Mouse (Mus musculus) A20 (cell line): ENCODE measurements around the gene Ddx27.
A peak's percentile ranks its signal among the peaks of the same experiment; 100 is the strongest.

Experiments
- DNase-seq: peaks from one replicate; pipeline ENCODE4 v3.0.0-alpha.2; 2011; ENCODE audit warnings: low read depth, low spot score

Gene Ddx27

DNA sequence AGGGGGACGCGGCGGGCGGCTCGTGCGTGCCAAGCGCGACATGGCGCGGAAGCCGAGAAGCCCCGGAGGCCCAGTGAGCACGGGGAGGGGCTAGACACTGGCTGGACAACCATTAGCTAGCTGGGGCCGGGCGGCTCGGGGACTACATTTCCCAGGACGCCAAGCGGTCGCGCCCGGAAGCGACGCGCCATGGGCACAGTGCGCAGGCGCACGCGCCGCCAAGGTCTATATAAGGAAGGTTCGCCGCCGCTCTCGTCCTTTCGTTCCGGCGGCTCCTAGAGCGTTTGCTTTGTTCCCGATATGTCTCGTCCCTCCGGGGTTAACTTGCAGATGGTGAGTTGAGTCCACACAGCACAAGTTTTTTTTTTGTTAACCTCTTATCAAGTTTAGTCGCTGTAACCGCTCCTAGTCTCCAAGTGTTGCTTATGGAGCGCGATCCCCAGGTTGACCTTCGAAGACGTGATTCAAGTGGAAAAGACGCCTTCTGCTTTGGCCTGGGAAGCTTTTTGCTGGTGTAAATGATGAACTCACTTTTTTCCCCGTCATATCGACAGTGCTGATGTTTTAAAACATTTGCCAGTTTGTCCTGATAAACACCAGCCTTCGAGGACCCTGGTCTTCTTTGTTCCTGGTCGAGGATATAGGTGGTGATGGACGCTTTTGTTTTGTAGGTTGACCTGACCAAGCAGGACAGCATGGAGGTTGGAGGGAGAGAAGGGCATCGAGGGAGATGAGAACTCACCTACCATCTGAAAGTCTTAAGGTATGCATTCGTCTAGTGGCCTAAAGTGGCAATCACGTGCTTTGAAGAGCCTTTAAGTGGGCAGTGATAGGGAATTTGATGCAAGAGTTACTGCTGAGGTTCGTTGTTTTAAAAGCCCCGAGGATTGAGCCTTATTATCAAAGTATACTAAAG lies 48.2 kb downstream of the Ddx27 start, which contains the start of gene Znfx1:
Gene Znfx1, minus strand, starts transcription at position 51 of the 916 bp plus-strand sequence.
- DNase-seq: peak; percentile 96

DNA sequence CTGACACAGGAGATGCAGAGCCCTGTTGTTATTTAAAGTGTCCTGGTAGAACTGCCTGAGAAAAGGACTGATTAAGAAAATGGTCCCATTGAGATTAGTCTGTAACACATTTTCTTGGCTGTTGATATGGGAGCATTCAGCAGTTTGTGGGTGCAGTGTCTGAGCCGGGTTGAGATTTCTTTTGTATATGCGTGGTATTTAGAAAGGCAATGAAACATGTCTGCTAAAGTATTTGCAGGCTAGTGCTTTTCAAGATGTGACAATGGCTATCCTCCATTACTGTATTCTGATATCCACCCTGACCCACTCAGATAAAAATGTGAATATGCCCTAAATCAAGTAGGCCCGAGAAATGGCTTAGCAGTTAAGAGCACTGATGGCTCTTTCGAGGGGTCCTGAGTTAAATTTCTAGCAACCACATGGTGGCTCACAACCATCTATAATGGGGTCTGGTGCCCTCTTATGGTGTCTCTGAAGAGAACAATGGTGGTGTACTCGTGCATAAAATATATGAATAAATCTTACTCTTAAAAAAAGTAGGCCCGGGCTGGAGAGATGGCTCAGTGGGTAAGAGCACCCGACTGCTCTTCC lies 49.0 kb downstream of the Ddx27 start:
- DNase-seq: peak; percentile 65

DNA sequence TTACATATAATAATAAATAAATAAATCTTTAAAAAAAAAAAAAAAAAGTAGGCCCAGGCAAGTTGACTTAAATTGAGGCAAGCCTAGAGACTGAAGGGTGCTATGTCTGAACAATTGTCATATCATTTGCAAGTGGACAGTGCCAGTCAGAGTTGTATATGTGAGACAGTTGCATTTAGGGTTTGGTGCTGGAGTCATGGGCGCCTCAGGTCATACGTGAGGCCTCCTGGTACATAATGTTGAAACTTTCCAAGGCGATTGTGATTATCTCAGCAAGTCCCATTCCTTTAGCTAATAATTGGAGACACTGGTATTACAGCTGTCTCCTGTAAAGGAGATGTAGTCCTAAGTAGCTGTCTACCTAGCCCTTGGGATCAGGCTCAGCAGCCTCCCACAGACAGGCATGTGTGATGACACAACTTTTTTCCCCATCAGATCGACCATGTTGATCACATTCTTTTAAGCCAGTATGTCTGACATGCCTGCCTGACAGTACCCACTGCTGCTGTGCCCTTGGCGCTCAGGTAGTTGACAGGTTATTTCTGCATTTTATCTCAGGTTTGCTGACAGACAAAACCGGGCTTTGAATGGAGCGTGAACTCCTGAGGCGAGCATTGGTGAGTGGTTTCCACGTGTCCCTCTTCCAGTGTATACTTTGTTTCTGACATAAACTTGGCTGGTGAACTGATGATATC lies 49.8 kb downstream of the Ddx27 start:
- DNase-seq: peak; percentile 40

DNA sequence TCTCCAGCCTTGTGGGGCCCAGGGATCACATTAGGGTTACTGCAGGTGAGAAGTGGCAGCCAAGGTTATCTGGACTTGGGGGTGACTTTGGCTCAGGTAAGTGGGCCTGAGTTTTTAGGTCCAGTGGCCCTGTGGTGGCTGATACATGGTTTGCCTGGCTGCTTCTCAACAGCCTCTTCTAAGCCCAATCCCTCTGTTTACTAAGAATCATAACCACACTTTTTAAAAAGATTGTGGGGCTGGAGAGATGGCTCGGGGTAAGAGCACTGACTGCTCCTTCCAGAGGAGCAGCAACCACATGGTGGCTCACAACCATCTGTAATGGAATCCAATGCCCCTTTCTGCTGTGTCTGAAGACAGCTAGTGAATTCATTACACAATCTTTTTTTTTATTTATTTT lies 51.0 kb downstream of the Ddx27 start:
- DNase-seq: peak; percentile 44

DNA sequence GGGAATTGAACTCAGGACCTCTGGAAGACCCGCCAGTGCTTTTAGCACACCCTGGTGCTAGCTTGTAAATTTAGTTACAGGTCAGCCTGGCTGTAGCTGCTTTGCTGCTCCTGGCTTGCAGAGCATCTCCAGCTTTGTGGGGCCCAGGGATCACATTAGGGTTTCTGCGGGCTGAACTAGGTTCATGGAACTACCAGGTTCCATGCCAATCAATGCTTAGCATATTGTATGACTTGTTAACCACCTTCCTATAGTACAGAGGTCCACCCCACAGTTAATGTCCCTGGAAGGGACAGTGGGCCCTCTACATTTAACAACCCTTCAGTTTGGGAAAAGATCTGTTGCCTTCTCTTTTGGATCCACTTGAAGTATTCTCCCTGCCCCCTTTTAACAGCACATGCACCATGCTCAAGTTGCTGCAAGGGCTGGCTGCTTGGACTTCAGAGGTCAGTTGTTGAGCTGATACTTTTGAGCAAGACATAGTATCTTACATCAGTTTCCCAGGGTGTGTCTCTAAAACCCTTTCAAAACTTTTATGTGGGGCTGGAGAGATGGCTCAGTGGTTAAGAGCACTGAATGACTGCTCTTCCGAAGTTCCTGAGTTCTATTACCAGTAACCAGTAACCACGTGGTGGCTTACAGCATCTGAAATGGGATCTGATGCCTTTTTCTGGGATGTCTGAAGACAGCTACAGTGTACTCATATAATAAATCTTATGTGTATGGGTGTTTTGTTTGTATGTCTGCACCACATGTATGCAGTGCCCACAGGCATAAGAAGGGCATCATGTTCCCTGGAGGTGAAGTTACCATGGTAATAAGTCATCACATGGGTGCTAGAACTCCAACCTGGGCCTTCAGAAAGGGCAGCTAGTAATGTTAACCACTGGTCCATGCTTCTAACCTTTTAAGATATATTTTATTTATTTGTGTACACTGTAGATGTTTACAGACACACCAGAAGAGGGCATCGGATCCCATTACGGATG lies 51.8 kb downstream of the Ddx27 start:
- peak; percentile 62 for DNase-seq

DNA sequence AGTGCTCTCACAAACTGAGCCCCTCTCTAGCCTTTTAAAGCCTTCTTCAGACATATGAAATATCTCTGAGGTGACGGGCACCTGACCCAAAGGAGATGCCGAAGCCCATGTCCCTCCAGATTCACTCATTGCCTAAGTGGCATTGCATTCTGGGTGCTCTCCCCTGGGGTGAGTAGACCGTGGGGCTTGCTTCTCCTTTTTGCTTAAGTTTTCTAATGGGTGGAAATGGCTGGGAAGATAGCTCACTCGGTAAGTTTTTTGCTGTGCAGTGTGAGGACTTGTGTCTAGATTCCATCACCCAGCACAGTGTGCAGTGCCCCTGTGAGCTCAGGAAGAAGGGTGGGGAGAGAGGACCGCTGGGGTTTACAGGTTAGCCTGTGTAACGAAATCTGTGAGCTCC lies 52.6 kb downstream of the Ddx27 start:
- DNase-seq: peak; percentile 73

DNA sequence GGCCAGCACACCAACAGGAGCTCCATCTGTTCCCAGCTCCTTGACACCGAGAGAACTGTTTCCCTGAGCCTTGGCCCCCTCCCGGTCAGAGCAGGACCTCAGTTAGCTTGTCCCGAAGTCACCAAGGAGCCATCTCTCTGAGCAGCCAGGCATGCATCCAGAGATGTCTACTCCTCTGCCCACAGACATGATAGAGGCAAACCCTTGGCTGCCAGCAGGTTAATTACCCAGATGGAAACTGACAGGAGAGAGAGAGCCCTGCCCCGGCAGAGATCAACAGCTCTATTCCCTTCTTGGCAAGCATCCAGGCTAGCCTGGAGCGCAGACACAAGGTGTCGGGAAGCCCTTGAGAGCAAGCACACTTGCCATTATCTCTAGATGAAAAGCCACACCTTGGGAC lies 55.3 kb downstream of the Ddx27 start:
- no peak for DNase-seq

DNA sequence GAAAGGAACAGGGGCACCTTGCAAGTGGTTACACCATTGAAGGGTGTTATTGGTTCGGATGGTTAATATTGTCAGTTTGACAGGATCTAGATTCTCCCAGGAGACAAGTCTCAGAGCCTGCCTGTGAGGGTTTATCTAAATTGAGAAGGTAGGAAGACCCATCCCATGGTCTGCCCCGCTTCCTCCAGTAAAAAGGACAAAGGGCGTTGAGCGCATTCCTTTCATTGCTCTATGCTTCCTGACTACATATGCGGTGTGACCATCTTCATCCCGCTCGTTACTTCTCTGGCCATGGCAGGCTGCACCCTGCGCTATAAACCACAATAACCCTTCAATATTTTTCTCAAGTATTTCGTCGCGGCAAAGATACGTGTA lies 56.3 kb downstream of the Ddx27 start:
- no peak for DNase-seq

DNA sequence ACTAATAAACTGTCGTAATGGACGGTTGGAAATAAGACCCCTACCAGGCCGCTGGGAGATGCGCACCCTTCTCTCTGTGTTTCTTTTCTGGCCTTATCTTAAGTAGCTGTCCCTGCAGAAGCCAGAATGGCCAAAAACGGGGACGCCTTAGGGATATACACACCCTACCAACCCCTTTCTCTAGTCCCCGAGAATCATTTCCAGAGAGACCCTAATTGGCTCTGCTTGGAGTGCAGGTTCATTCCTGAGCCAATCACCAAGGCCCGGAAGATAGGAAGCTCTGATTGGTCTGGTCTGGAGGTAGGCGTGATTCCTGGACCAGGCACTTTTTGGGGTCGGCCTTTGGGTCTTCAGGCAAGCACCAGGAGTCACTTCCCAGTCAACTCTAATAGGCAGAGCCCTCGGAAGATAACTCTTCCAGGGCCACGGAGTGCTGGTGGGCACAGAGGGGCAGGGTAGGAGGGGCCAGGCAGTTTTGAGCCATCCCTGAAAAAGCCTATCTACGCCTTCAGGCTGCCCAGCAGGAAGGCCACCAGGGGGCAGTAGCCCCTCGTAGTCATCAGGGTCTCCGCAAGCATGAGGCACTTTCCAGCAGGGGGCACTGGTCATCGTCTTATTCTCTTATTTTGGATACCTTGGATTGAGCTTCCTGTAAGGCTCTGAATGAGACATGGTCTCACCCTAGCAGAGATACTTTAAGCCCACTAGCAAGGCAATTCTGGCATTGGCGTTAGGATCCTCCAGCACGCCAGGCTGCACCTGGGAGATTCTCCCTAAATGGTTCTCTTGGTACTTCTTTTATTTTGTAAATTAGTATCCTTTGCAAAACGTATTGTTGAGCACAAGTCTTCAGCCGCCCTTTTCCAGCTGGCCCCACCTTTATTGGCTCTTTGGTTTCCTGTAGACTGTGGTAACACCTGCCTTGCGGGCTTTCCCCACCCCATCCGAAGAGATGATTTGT lies 56.9 kb downstream of the Ddx27 start:
- peak; percentile 94 for DNase-seq

DNA sequence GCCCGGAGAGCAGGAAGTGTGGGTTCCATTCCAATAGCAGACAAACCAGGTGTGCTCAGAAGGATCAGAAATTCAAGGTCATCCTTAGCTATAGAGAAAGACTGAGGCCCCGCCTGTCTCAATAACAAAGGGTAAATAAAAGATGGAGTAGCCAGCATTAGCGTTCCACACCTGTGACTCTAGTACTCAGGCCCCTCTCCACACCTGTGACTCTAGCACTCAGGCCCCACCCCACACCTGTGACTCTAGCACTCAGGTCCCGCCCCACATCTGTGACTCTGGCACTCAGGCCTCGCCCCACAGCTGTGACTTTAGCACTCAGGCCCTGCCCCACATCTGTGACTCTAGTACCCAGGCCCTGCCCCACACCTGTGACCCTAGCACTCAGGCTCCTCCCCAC lies 59.6 kb downstream of the Ddx27 start:
- no peak for DNase-seq

DNA sequence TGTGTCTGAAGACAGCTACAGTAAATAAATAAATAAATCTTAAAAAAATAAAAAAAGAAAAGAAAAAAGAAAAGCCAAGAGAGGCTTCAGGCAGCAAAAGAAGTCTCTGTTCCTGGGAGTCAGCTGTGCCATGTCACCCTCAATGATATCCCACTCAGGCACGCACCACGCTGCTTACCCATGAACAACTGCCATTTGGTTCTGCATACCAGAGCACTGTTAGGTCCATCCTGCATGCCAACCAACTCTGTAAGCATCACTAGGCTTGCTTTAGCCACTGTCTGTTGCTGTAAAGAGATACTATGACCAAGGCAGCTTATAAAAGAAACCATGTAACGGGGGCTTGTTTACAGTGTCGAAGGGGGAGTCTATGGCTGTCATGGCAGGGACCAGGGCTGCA lies 61.4 kb downstream of the Ddx27 start:
- DNase-seq: no peak

DNA sequence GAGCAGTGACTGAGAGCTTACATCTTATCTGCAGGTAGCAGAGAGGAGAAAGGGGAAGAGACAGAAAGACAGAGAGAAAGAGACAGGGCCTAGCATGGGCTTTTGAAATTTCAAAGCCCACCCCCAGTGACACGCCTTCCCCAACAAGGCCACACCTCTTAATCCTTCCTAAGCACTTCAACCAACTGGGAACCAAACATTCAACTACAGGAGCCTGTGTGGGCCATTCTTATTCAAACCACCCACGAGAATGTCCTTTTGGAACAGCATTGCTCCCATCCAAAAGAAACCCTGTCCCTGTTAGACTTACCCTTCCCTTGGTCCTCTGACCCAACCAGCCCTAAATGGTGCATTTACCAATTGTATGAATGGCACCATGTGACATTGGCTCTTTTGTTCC lies 61.8 kb downstream of the Ddx27 start:
- DNase-seq: no peak

DNA sequence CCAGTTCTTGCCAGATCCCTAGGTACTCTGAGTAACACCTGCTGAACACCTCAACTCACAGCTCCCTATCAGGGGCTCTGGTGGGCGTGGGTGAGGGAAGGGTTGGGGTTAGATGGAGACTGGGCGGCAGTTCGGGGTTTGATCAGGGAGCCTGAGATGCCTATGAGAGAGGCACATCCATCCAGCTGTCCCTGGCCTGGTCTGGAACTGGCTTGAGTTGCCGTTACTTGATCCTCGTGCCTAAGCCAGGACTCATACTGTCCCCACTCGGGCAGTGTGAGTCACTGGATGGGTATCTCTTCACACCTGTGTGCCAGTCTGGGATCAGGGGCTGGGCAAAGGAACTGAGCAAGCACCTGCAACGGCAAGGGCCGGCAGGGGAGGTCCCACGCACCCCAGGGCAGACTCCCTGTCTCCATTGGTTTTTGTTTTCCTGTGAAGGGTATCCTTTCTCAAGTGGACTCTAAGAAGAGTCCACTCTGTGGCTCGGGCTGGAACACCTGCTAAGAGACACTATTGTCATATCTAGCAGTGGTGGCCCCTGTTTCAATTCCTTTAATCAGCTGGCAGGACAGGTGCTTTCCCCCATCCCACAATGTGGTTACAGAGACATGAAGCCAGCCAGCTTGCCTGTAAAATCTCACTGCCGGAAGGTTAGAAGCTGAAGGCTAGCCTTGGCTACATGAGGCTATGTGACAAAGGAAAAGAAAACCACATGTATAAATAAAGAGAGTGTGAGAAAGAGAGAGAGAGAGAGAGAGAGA lies 62.4 kb downstream of the Ddx27 start:
- DNase-seq: no peak

DNA sequence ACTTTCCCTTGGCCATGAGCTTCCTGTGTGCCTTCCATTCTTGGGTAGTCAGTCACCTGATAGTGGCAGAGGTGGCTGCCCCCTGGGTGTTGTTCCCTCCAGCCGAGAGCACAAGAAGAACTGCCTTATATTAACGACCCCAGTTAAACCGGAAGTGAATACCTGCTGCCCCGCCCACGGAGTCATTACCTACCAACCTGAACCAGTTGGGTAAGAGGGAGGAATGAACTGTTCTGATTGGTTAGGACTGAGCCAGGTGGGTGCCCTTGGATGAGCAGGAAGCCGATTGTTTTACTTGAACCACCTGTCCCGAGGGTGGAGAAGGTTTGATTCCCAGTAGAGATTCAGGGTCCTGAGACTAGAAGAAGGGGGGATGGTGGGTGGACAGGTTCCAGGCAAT lies 63.5 kb downstream of the Ddx27 start:
- no peak for DNase-seq

DNA sequence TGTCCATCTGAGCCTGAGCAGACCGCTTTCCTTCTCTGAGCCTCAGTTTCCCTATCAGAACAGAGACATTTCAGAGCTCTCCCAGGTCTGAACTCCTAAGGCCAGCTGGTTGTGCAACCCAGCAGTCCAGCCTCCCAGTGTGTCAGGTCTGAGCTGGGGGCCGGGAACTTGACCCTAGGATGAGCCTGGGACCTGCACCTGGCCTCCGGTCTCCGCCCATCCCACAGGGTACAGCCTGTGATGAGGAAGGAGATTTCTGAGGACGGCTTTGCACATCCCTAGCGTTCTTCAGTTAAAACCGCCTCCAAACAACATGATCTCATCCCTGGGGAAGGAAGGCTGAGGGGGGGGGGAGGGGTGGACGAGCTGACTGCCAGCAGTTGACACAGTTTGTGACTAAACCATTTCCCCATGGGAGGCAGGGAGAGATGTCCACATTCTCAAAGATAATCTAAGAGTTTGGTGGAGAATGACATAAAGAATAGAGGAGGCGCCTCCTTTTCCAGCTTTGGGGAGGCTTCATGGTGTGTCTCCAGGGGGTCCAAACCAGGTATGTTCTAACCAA lies 64.0 kb downstream of the Ddx27 start:
- DNase-seq: no peak

DNA sequence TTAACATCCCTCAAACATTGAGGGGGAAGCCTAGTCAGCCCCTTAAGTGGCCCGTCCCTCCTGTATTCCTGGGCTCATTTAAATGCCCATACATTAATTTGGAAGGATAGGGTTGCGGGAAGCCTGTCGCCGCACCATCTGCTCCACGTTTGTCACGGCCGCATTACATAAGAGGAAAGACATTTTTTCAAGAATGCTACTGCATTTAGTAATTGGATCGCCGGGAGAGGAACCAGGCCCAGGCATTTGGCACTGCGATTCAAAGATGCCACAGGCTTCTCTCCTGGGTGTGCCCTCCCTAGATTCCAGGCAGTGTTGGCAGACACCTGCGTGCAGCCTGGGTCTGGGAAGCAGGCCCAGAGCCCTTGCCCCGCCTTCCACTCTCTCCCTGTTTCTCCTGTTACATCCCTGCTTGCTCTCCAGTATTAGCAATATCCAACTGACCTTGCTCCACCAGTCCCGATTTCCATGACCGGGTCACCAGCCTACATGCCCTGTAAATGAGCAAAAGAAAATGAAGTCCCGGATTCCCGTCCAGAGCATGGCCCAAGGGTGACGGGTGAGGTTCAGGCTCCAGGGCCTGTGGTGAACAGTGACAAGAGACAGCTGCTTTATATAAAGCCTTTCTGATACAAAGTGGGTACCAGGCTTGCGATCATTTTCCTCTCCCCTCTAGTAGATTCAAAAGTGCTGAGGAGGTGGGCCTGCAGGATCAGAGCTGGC lies 64.7 kb downstream of the Ddx27 start:
- DNase-seq: no peak

DNA sequence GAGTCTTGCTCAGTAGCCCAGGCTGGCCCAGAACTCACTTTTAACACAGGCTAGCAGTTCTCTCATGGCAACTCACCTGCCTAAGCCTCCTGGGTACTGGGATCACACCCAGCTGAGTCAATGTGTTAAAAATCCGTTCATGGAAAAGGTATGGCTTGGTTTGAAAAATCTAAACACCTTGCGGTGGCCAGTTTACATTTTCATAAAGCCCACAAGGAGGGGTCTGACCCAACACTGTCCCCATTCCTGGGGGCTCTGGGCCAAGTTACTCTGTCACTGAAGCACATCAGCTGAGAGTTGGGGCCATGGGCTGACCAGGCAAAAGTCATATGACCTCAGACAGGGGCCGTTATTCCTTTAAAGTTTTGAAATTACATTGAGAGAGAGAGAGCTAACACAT lies 65.4 kb downstream of the Ddx27 start:
- no peak for DNase-seq

DNA sequence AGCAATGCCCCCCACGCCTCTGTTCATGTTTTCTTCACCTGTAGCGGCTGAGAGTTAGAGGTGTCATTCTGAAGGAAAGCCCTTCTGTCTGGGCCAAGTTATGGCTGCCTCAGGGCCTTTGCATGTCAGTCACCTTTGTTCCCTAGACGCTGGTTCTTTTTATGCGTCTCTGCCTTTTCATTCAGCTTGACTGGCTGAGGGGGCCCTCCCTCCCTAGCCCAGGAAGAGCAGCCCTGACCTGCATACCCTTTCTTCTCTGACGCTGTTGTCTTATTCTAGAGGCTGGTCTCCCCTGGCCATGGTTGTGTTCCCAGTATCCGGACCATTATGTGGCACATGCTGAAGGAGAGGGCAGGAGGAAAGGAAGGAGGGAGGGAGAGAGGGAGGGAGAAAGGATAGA lies 66.1 kb downstream of the Ddx27 start:
- no peak for DNase-seq
